Mouse (Mus musculus) CH12.LX (cell line): ENCODE results near the gene Atp11c. TPM values are rescaled to one million over a fixed set of nuclear protein-coding genes. Genes with fewer than 3 reads are reported as not detected.

Source experiments
- DNase-seq: peaks from one replicate; pipeline ENCODE4 v3.0.0-alpha.2; 2013; ENCODE audit errors: extremely low read depth
- H3K27ac ChIP-seq: 2 replicates; pipeline ENCODE4 v1.5.1; 2012; ENCODE audit warnings: low read depth, mild to moderate bottlenecking, control low read depth, moderate library complexity; ENCODE audit not compliant: insufficient read depth
- H3K27me3 ChIP-seq: replicated peaks from 2 replicates; pipeline ENCODE3; 2012; ENCODE audit warnings: inconsistent platforms
- H3K36me3 ChIP-seq, 2 experiments: replicated peaks in 1 of 2; 2 replicates each; pipeline versions ENCODE3 to v1.6.1; 2012; ENCODE audit warnings: inconsistent platforms in 1 of 2, low read length in 1 of 2, mild to moderate bottlenecking in 1 of 2, mixed read lengths in 1 of 2, moderate library complexity in 1 of 2; ENCODE audit not compliant: control insufficient read depth in 1 of 2, insufficient read depth in 1 of 2
- H3K4me1 ChIP-seq, 2 experiments: 2 replicates each; pipeline ENCODE4 v1.6.1; 2012; ENCODE audit warnings: inconsistent platforms in 1 of 2, moderate library complexity in 1 of 2; ENCODE audit not compliant: insufficient read depth in 2 of 2, control insufficient read depth in 1 of 2
- H3K4me2 ChIP-seq: 2 replicates; pipeline ENCODE4 v1.6.1; 2012; ENCODE audit warnings: low read depth, mild to moderate bottlenecking, control low read depth; ENCODE audit not compliant: poor library complexity, insufficient read depth, severe bottlenecking
- H3K4me3 ChIP-seq, 3 experiments: fragments of 150-350 bp in 1 of 3; sonication (generic) in 1 of 3; replicated peaks in 1 of 3; 2 replicates each; pipeline versions ENCODE3 to v1.5.1; 2011 to 2012; ENCODE audit warnings: low read depth in 2 of 3, low read length in 2 of 3, mild to moderate bottlenecking in 2 of 3, moderate library complexity in 2 of 3, control low read depth in 1 of 3, improper control_type of control experiment in 1 of 3, inconsistent platforms in 1 of 3, mixed read lengths in 1 of 3; ENCODE audit not compliant: poor library complexity in 1 of 3
- H3K79me2 ChIP-seq: replicated peaks from 2 replicates; pipeline ENCODE4 v1.6.1; 2012; ENCODE audit warnings: mild to moderate bottlenecking, moderate library complexity; ENCODE audit not compliant: control insufficient read depth, poor library complexity, insufficient read depth, severe bottlenecking; ENCODE audit errors: extremely low read depth
- H3K9ac ChIP-seq: 2 replicates; pipeline ENCODE4 v1.6.1; 2012; ENCODE audit warnings: low read depth, mild to moderate bottlenecking, control low read depth, moderate library complexity; ENCODE audit not compliant: insufficient read depth
- H3K9me3 ChIP-seq: replicated peaks from 2 replicates; pipeline ENCODE3; 2012; ENCODE audit warnings: low read length, inconsistent platforms, mixed read lengths
- BHLHE40 ChIP-seq: IDR thresholded peaks from 2 replicates; pipeline ENCODE4 v1.6.1; 2011; ENCODE audit warnings: mild to moderate bottlenecking, low read depth, low read length, improper control_type of control experiment
- CHD2 ChIP-seq: IDR thresholded peaks from 2 replicates; pipeline ENCODE4 v1.6.1; 2011; ENCODE audit warnings: low read length, improper control_type of control experiment
- CTCF ChIP-seq, 2 experiments: IDR thresholded peaks in 1 of 2; conservative IDR thresholded peaks in 1 of 2; 2 replicates each; pipeline ENCODE4 v1.5.1; 2011 to 2012; ENCODE audit warnings: low read depth in 2 of 2, low read length in 2 of 2, improper control_type of control experiment in 1 of 2, inconsistent platforms in 1 of 2, mild to moderate bottlenecking in 1 of 2, moderate library complexity in 1 of 2
- E2F4 ChIP-seq: IDR thresholded peaks from 2 replicates; pipeline ENCODE4 v1.6.1; 2011; ENCODE audit warnings: low read depth, low read length, improper control_type of control experiment; ENCODE audit not compliant: insufficient replicate concordance
- EP300 ChIP-seq: IDR thresholded peaks from 2 replicates; pipeline ENCODE4 v1.6.1; 2011; ENCODE audit warnings: low read length, improper control_type of control experiment
- GABPA ChIP-seq: IDR thresholded peaks from 2 replicates; pipeline ENCODE4 v1.6.1; 2012; ENCODE audit warnings: low read depth, low read length, improper control_type of control experiment, inconsistent platforms; ENCODE audit not compliant: insufficient replicate concordance
- HCFC1 ChIP-seq: IDR thresholded peaks from 2 replicates; pipeline ENCODE4 v1.6.1; 2012; ENCODE audit warnings: low read depth, mild to moderate bottlenecking, inconsistent platforms, low read length, improper control_type of control experiment
- JUND ChIP-seq: conservative IDR thresholded peaks from 2 replicates; pipeline ENCODE4 v1.6.1; 2011; ENCODE audit warnings: low read depth, low read length, improper control_type of control experiment
- KAT2A ChIP-seq: IDR thresholded peaks from 2 replicates; pipeline ENCODE4 v1.6.1; 2012; ENCODE audit warnings: low read length, improper control_type of control experiment, inconsistent platforms; ENCODE audit not compliant: insufficient replicate concordance
- MEF2A ChIP-seq: IDR thresholded peaks from 2 replicates; pipeline ENCODE4 v1.6.1; 2014; ENCODE audit warnings: low read depth, mild to moderate bottlenecking, inconsistent platforms, low read length, improper control_type of control experiment, borderline replicate concordance
- MYC ChIP-seq: IDR thresholded peaks from 2 replicates; pipeline ENCODE4 v1.6.1; 2011; ENCODE audit warnings: low read depth, mild to moderate bottlenecking, improper control_type of control experiment, low read length
- NELFE ChIP-seq: IDR thresholded peaks from 2 replicates; pipeline ENCODE4 v1.6.1; 2011; ENCODE audit warnings: low read depth, low read length, improper control_type of control experiment
- NRF1 ChIP-seq: IDR thresholded peaks from 2 replicates; pipeline ENCODE4 v1.6.1; 2014; ENCODE audit warnings: low read depth, mild to moderate bottlenecking, inconsistent platforms, low read length, improper control_type of control experiment, moderate library complexity
- PAX5 ChIP-seq: IDR thresholded peaks from 2 replicates; pipeline ENCODE4 v1.6.1; 2012; ENCODE audit warnings: low read length, inconsistent platforms, mixed read lengths
- POLR2AphosphoS2 ChIP-seq: IDR thresholded peaks from 2 replicates; pipeline ENCODE4 v1.6.1; 2011; ENCODE audit warnings: low read depth, low read length, improper control_type of control experiment
- RAD21 ChIP-seq: IDR thresholded peaks from 2 replicates; pipeline ENCODE4 v1.6.1; 2011; ENCODE audit warnings: low read depth, mild to moderate bottlenecking, low read length, improper control_type of control experiment, moderate library complexity
- RCOR1 ChIP-seq: conservative IDR thresholded peaks from 2 replicates; pipeline ENCODE4 v1.6.1; 2012; ENCODE audit warnings: low read depth, mild to moderate bottlenecking, inconsistent platforms, low read length, improper control_type of control experiment
- SMC3 ChIP-seq: IDR thresholded peaks from 2 replicates; pipeline ENCODE4 v1.6.1; 2011; ENCODE audit warnings: low read depth, low read length, improper control_type of control experiment
- TCF12 ChIP-seq: IDR thresholded peaks from 2 replicates; pipeline ENCODE4 v1.6.1; 2014; ENCODE audit warnings: low read depth, mild to moderate bottlenecking, inconsistent platforms, low read length, improper control_type of control experiment
- USF2 ChIP-seq: conservative IDR thresholded peaks from 2 replicates; pipeline ENCODE4 v1.6.1; 2011; ENCODE audit warnings: low read depth, low read length, improper control_type of control experiment
- ZMIZ1 ChIP-seq: IDR thresholded peaks from 2 replicates; pipeline ENCODE4 v1.6.1; 2012; ENCODE audit warnings: low read depth, mild to moderate bottlenecking, inconsistent platforms, low read length, improper control_type of control experiment
- ZNF384 ChIP-seq: IDR thresholded peaks from 2 replicates; pipeline ENCODE4 v1.6.1; 2012; ENCODE audit warnings: low read depth, low read length, improper control_type of control experiment, inconsistent platforms
- dilution Hi-C: fragments of 300-500 bp; cut with MboI; formaldehyde crosslinking; loops from 2 replicates; pipeline ENCODE4 v1.14.3; 2020; ENCODE audit warnings: low sequenced_read_pairs; ENCODE audit not compliant: extremely low pct_unique_long_range_greater_than_20kb, extremely low pct_ligation_motif_present
- in situ Hi-C: fragments of 300-500 bp; cut with MboI; formaldehyde crosslinking; loops from 3 replicates; pipeline ENCODE4 v1.14.3; 2019; ENCODE audit warnings: low sequenced_read_pairs, low pct_ligation_motif_present, low pct_unique_long_range_greater_than_20kb, mixed read lengths
- polyA plus RNA-seq: library from polyadenylated mRNA; unstranded; fragments of >175 nt; gene quantifications from 2 replicates; pipeline ENCODE4 v1.2.1, GENCODE M21; 2012; ENCODE audit warnings: low read depth; ENCODE audit not compliant: insufficient read length
- total RNA-seq, 2 experiments: library from RNA; depleted of rRNA; stranded (reverse); fragments of 300-350 nt in 1 of 2; fragments of >200 nt in 1 of 2; gene quantifications; 2 replicates each; pipeline ENCODE4 v1.2.3; 2012 to 2014

The Atp11c gene
- total and polyA plus RNA-seq, 3 experiments, result 4.2 to 11.0 (median 7.3) TPM

DNA sequence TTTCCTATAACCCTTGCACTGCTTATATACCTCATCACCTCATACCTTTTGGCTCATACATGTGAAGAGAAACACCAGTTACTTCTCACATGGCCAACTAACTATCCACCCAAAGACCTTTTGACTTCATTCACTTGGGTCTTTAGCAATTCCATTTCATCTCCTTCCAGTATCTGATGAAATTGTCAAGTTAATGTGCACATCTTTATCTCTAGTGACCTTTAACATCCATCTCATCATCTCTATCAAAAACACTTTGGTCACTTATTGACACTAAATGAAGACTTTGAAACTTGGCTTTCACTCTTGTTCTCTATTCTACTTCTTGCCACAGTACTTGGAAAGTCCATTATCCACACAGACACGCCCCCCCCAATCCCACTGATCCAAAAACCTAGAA, 243.8 kb downstream of the Atp11c start:
- DNase-seq, result no peak
- in situ Hi-C loops (no loop called here), dilution Hi-C loops (no loop called here)
- Histone ChIP-seq H3K4me2 (no peak overlapping the region), H3K4me1 (no peaks in the 10 kb centered on the region), H3K36me3 (no peaks in the 10 kb centered on the region), H3K27me3 (no peaks in the 10 kb centered on the region), H3K4me3 (no peak overlapping the region), H3K27ac (no peak overlapping the region), H3K79me2 (no peaks in the 10 kb centered on the region), H3K9ac (no peak overlapping the region), H3K9me3 (no peaks in the 10 kb centered on the region)
- TF ChIP-seq BHLHE40, result no peak
- TF ChIP-seq POLR2AphosphoS2, result no peak
- TF ChIP-seq KAT2A, result no peak
- TF ChIP-seq ZNF384, result no peak
- TF ChIP-seq USF2, result no peak
- no peak for TF ChIP-seq TCF12
- no peak for TF ChIP-seq SMC3
- TF ChIP-seq CTCF (conservative IDR thresholded peaks at IDR 0.05 in 1 of 2, IDR thresholded peaks at IDR 0.05 in 1 of 2; ENCODE audit: low read depth in 2 of 2, low read length in 2 of 2), result no peak
- no peak for TF ChIP-seq HCFC1
- TF ChIP-seq E2F4, result no peak
- TF ChIP-seq RCOR1, result no peak
- TF ChIP-seq GABPA, result no peak
- TF ChIP-seq RAD21, result no peak
- TF ChIP-seq NRF1, result no peak
- no peak for TF ChIP-seq MYC

DNA sequence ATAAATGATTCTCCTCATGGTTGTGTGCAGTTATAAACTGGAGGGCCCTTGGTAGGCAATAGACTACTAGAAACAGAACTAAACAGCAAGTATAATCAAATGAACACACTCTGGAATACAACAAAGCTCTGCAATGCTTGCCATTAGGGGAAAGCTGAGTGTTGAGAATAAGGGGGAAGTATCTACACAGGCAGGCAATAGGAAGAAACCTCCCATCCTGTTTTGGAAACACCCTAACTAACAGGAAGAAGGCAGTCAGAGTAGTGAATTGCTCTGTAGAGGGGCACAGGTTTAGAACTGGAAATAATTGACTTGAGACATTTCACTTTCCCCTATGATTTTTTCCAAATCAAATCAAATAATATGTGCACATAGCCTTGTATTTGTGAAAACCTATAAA, 247.1 kb downstream of the Atp11c start:
- Histone ChIP-seq H3K4me3 (no peak overlapping the region), H3K9ac (no peak overlapping the region), H3K4me2 (no peak overlapping the region), H3K36me3 (no peaks in the 10 kb centered on the region), H3K9me3 (no peaks in the 10 kb centered on the region), H3K4me1 (no peaks in the 10 kb centered on the region), H3K27me3 (no peaks in the 10 kb centered on the region), H3K79me2 (no peaks in the 10 kb centered on the region), H3K27ac (no peak overlapping the region)
- no peak for DNase-seq
- dilution Hi-C loops (no loop called here), in situ Hi-C loops (no loop called here)
- TF ChIP-seq MEF2A, result no peak
- TF ChIP-seq JUND, result no peak
- TF ChIP-seq PAX5, result no peak
- TF ChIP-seq CHD2, result no peak
- TF ChIP-seq NELFE, result no peak
- no peak for TF ChIP-seq TCF12
- no peak for TF ChIP-seq CTCF (conservative IDR thresholded peaks at IDR 0.05 in 1 of 2, IDR thresholded peaks at IDR 0.05 in 1 of 2; ENCODE audit: low read depth in 2 of 2, low read length in 2 of 2)
- no peak for TF ChIP-seq USF2
- TF ChIP-seq EP300, result no peak
- no peak for TF ChIP-seq ZMIZ1
- no peak for TF ChIP-seq HCFC1
- TF ChIP-seq RAD21, result no peak
